Mouse (Mus musculus): ENCODE results near the gene Gm49776.

The Gm49776 gene

GRCm38 (mm10) chr16:18234671-18235388 lies 23.3 kb downstream of the Gm49776 start, which contains the start of gene Zdhhc8:
Gene Zdhhc8 (minus strand): TSS chr16:18235136.
- peak; percentile 55 for DNase-seq (ENCODE audit: low read depth, low spot score)

- DNase-seq (ENCODE audit: low read depth, low spot score), result no peak
Measured at GRCm38 (mm10) chr16:18233919-18234670, 24.0 kb downstream of the Gm49776 start.

- no peak for DNase-seq (ENCODE audit: low read depth, low spot score)
Measured at GRCm38 (mm10) chr16:18233451-18233850, 24.7 kb downstream of the Gm49776 start.

GRCm38 (mm10) chr16:18231451-18231850 lies 26.7 kb downstream of the Gm49776 start:
- DNase-seq (ENCODE audit: low read depth, low spot score), result no peak

GRCm38 (mm10) chr16:18231047-18231446 lies 27.1 kb downstream of the Gm49776 start:
- DNase-seq (ENCODE audit: low read depth, low spot score), result no peak

GRCm38 (mm10) chr16:18230617-18231016 lies 27.5 kb downstream of the Gm49776 start:
- DNase-seq (ENCODE audit: low read depth, low spot score), result no peak

- no peak for DNase-seq (ENCODE audit: low read depth, low spot score)
Measured at GRCm38 (mm10) chr16:18229622-18230021, 28.5 kb downstream of the Gm49776 start.

GRCm38 (mm10) chr16:18228856-18229255 lies 29.3 kb downstream of the Gm49776 start:
- DNase-seq (ENCODE audit: low read depth, low spot score), result no peak

- DNase-seq (ENCODE audit: low read depth, low spot score), result no peak
Measured at GRCm38 (mm10) chr16:18227897-18228422, 30.2 kb downstream of the Gm49776 start.

- DNase-seq (ENCODE audit: low read depth, low spot score), result no peak
Measured at GRCm38 (mm10) chr16:18227187-18227586, 30.9 kb downstream of the Gm49776 start.

- no peak for DNase-seq (ENCODE audit: low read depth, low spot score)
Measured at GRCm38 (mm10) chr16:18222188-18222587, 35.9 kb downstream of the Gm49776 start.

- no peak for DNase-seq (ENCODE audit: low read depth, low spot score)
Measured at GRCm38 (mm10) chr16:18221543-18221898, 36.6 kb downstream of the Gm49776 start.

- no peak for DNase-seq (ENCODE audit: low read depth, low spot score)
Measured at GRCm38 (mm10) chr16:18220856-18221542, 37.1 kb downstream of the Gm49776 start.

GRCm38 (mm10) chr16:18220001-18220400 lies 38.1 kb downstream of the Gm49776 start:
- peak; percentile 34 for DNase-seq (ENCODE audit: low read depth, low spot score)

- DNase-seq (ENCODE audit: low read depth, low spot score), result no peak
Measured at GRCm38 (mm10) chr16:18218580-18218996, 39.5 kb downstream of the Gm49776 start.

GRCm38 (mm10) chr16:18217579-18217978 lies 40.5 kb downstream of the Gm49776 start, which contains the start of gene Ccdc188:
Gene Ccdc188 (plus strand): TSS chr16:18217879.
- no peak for DNase-seq (ENCODE audit: low read depth, low spot score)

GRCm38 (mm10) chr16:18214858-18215257 lies 43.3 kb downstream of the Gm49776 start:
- no peak for DNase-seq (ENCODE audit: low read depth, low spot score)

- peak; percentile 30 for DNase-seq (ENCODE audit: low read depth, low spot score)
Measured at GRCm38 (mm10) chr16:18213689-18214088, 44.4 kb downstream of the Gm49776 start.

- peak; percentile 80 for DNase-seq (ENCODE audit: low read depth, low spot score)
Measured at GRCm38 (mm10) chr16:18211417-18212171, 46.5 kb downstream of the Gm49776 start.

- DNase-seq (ENCODE audit: low read depth, low spot score), result peak; percentile 73
Measured at GRCm38 (mm10) chr16:18210701-18211416, 47.3 kb downstream of the Gm49776 start.

All from ZHBTc4 (cell line).